Mouse (Mus musculus) small intestine, adult 2 months (tissue): ENCODE data around the gene Dab2.

Experiments
- CTCF ChIP-seq: fragments of 200-500 bp; IDR thresholded peaks from 2 replicates; pipeline ENCODE4 v1.5.1; 2012; ENCODE audit warnings: low read depth, mild to moderate bottlenecking, control low read depth, inconsistent platforms, low read length, moderate library complexity, mixed read lengths; ENCODE audit not compliant: insufficient replicate concordance, insufficient read length; ENCODE audit errors: extremely low read depth
- POLR2A ChIP-seq: fragments of 200-500 bp; IDR thresholded peaks from 2 replicates; pipeline ENCODE4 v1.6.1; 2012; ENCODE audit warnings: low read depth, mild to moderate bottlenecking, control low read depth, inconsistent platforms, low read length, moderate library complexity

GRCm38 (mm10) chr15:6323577-6323976 lies 24.0 kb downstream of the Dab2 start:
- no peak for TF ChIP-seq CTCF
- TF ChIP-seq POLR2A: no peak
